Comparison of ENCODE assay signal across 15 mouse cellular contexts in the genomic region with DNA sequence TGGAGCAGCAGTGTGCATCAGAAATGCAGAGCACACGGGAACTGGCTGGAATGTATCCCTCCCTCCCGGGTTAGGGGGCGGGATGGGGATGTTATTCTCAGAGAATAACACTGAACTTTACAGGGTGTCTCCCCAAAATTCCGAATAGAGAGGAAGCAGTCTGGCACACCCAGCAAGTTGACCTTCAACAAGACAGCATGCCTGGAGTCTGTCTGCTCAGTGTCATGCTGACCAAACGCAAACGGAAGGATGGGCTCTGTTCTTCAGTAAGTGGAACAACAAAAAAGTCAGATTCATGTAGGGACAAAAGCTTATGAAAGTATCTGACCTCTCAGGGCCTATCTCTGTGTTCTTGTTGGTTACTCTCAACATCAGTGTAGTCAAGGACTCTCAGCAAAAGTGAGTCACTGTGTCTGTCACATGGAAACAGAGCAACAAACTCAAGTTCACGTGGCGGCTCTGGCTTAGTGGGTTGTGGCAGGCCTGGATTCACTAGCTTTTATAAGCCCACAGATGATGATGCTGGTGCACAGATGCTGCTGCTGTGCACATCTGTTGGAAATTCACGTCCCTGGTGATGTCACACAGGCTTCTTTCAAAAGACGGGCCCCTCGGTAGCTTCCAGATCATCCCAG. TPM values are rescaled to one million over a fixed set of nuclear protein-coding genes. Genes with fewer than 3 reads are reported as not detected.
DNase-seq lines count a peak whose midpoint lies in the region; ATAC-seq lines count a peak whose summit lies in the region.
"Had no signal": no experiment of that assay in that cellular context is flagged by ENCODE, and none has a peak within 500 bp of the region (broad histone marks: within the 10 kb centered on the region; RNA-seq: fewer than 3 reads in every experiment).

No protein-coding gene starts in this region.

- peak; percentile 47 for DNase-seq in gastrocnemius, adult 18-20 months (ENCODE audit: low spot score)
- DNase-seq in gastrocnemius, postnatal 10 days = no peak
- DNase-seq in 3134 (ENCODE audit: extremely low read depth, insufficient read length, low spot score) = peak; percentile 68
- peak; percentile 71 to 73 for DNase-seq in adrenal gland, postnatal 36 days
- no peak for DNase-seq in heart, embryonic 10.5 days (ENCODE audit: low spot score)
- DNase-seq in frontal cortex, postnatal 10 days (ENCODE audit: low spot score in 2 of 2) = no peak
- DNase-seq in cerebellum, adult 11 months = no peak
- DNase-seq: kidney, postnatal 4 days; right cerebral cortex, postnatal 4 days; thymus, postnatal 36 days had no signal

- peak overlapping the region; percentile 53; the same call in 1 of the 2 replicates for H3K27ac ChIP-seq in heart, embryonic 10.5 days
- H3K27ac ChIP-seq: liver, embryonic 15.5 days; stomach, embryonic 15.5 days had no signal

- 0 out of 2 replicates have a peak, but pooled peaks cover 3% of the 10 kb centered on the region for H3K27me3 ChIP-seq in heart, embryonic 10.5 days (ENCODE audit: insufficient read depth, poor library complexity, severe bottlenecking)
- H3K27me3 ChIP-seq: megakaryocyte, embryonic 14.5 days; stomach, embryonic 15.5 days had no signal

- ATAC-seq in cerebellum, adult (ENCODE audit: insufficient number of reproducible peaks, low FRiP score, low TSS enrichment) = no peak
- ATAC-seq: intestine, embryonic 16.5 days had no signal

- peaks cover 15% of the 10 kb centered on the region for H3K4me1 ChIP-seq in heart, embryonic 10.5 days
- H3K4me1 ChIP-seq: megakaryocyte, embryonic 14.5 days had no signal

- 66% methylated on average over 11 of the region's 11 CpGs for WGBS in heart, embryonic 10.5 days

- H3K9me3 ChIP-seq in heart, embryonic 10.5 days = no peaks in the 10 kb centered on the region
- H3K9me3 ChIP-seq: liver, embryonic 15.5 days; megakaryocyte, embryonic 14.5 days; stomach, embryonic 15.5 days had no signal

- H3K4me3 ChIP-seq in heart, embryonic 10.5 days = no peak overlapping the region
- H3K4me3 ChIP-seq: liver, embryonic 15.5 days; megakaryocyte, embryonic 14.5 days; stomach, embryonic 15.5 days had no signal

- H3K36me3 ChIP-seq in heart, embryonic 10.5 days = no peaks in the 10 kb centered on the region
- H3K36me3 ChIP-seq: liver, embryonic 15.5 days; stomach, embryonic 15.5 days had no signal

RNA-seq across cellular contexts. Expression of gene Ackr3, which starts 54.6 kb away (rescaled TPM):
- total RNA-seq in gastrocnemius, adult 18-20 months (2021) = 10 to 100 TPM in 1 of 2 experiments, 1 to 10 TPM in 1; 9.0 to 12.1 TPM
- 10 to 100 TPM; 16.6 to 16.7 TPM for total RNA-seq in gastrocnemius, postnatal 10 days (2021)
- 100 to 1,000 TPM; 131 to 146 TPM for total RNA-seq in adrenal gland, postnatal 36 days (2021)
- 24.7 and 25.5 TPM in 2 replicates for polyA plus RNA-seq in heart, embryonic 10.5 days (2016; fragmentation: Nextera tagmentation; extraction: Ambion mirVana)

Comparison
In these comparisons a context has a peak if more than half of its experiments do, and no peak if none do; other contexts are left out.
1. DNase-seq: peak in gastrocnemius, adult 18-20 months (single experiment), 3134 (single experiment) and adrenal gland, postnatal 36 days (2 of 2); none in gastrocnemius, postnatal 10 days (single experiment), heart, embryonic 10.5 days (single experiment), frontal cortex, postnatal 10 days (0 of 2) and cerebellum, adult 11 months (single experiment).
2. RNA of gene Ackr3, which starts 54.6 kb away (total RNA-seq): 131 to 146 TPM in adrenal gland, postnatal 36 days; 16.6 to 16.7 TPM in gastrocnemius, postnatal 10 days and 9.0 to 12.1 TPM in gastrocnemius, adult 18-20 months; every median in the first group is over 4 times any median in the second.